Mouse (Mus musculus): ENCODE measurements around the gene Sh2d7. TPM values are rescaled to one million over a fixed set of nuclear protein-coding genes. Genes with fewer than 3 reads are reported as not detected.

Gene Sh2d7
- polyA plus RNA-seq, 1 experiment = not detected

DNA sequence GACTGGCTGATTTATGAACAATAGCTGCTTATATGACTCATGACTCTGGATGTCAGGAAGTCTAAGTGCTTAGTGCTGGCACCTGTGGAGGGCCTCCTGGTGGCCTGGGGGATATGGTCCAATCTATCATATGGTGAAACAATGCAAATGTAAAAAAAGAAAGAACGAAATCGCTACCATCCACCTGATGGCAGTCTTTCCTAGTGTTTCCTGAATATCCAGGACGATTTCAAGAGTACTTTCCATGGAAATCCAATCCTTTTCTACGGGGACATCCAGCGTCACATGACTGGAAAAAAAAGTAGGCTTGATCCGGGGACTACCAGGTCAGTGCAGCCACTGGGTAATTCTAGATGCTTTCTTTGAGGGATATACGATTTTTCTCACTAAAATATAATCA, 11.1 kb upstream of the Sh2d7 start:
- Histone ChIP-seq H3K27ac (ENCODE audit: insufficient read depth, low read length) (no peak overlapping the region), H3K36me3 (ENCODE audit: control insufficient read depth, insufficient read depth, low read length, poor library complexity, severe bottlenecking) (no peaks in the 10 kb centered on the region)
- no peak for TF ChIP-seq EP300 (IDR thresholded peaks at IDR 0.05; ENCODE audit: insufficient read depth, low read depth, low read length)
- TF ChIP-seq CTCF (IDR thresholded peaks at IDR 0.05; ENCODE audit: low read depth, low read length) = no peak
- no peak for TF ChIP-seq POLR2A (IDR thresholded peaks at IDR 0.05; ENCODE audit: insufficient read depth, low read length)

DNA sequence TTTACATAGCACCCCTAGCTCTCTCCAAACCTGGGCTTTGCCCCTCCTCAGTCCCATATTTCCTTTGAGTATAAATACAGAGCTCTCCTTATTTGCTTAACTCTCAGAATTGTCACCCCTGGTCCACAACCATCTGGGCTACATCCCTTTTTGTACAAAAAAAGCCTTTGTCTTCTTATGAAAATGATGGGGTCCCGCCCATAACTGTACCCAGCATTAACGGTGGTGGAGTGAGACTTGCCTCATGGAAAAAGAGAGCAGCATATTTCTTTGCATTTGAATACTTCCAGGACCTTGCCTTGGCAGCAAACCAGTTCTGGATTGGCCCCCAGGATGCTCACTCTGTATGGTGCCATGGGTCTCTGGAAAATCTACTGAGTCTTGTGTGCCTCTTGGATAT, 8.8 kb upstream of the Sh2d7 start:
- no peaks in the 10 kb centered on the region for H3K36me3 ChIP-seq (ENCODE audit: control insufficient read depth, insufficient read depth, low read length, poor library complexity, severe bottlenecking)
- H3K4me1 ChIP-seq (ENCODE audit: control insufficient read depth, insufficient read depth, low read length) = no peaks in the 10 kb centered on the region
- H3K9me3 ChIP-seq (replicated peaks; ENCODE audit: control insufficient read depth, insufficient read depth, low read length, poor library complexity, severe bottlenecking) = no peaks in the 10 kb centered on the region
- no peak overlapping the region for H3K4me3 ChIP-seq (ENCODE audit: low read depth, low read length)
- no peak for TF ChIP-seq POLR2A (IDR thresholded peaks at IDR 0.05; ENCODE audit: insufficient read depth, low read length)
- no peak for TF ChIP-seq CTCF (IDR thresholded peaks at IDR 0.05; ENCODE audit: low read depth, low read length)
- TF ChIP-seq EP300 (IDR thresholded peaks at IDR 0.05; ENCODE audit: insufficient read depth, low read depth, low read length) = no peak
- no peak overlapping the region for H3K27ac ChIP-seq (ENCODE audit: insufficient read depth, low read length)
- no peaks in the 10 kb centered on the region for H3K27me3 ChIP-seq (ENCODE audit: control insufficient read depth, insufficient read depth, low read length, poor library complexity, severe bottlenecking)
- H3K9ac ChIP-seq (ENCODE audit: low read depth, poor library complexity, severe bottlenecking) = no peak overlapping the region

More for the DNA sequence above, 11.1 kb upstream of the Sh2d7 start:
- Histone ChIP-seq H3K4me3 (ENCODE audit: low read depth, low read length) (no peak overlapping the region), H3K9me3 (replicated peaks; ENCODE audit: control insufficient read depth, insufficient read depth, low read length, poor library complexity, severe bottlenecking) (no peaks in the 10 kb centered on the region), H3K27me3 (ENCODE audit: control insufficient read depth, insufficient read depth, low read length, poor library complexity, severe bottlenecking) (no peaks in the 10 kb centered on the region), H3K4me1 (ENCODE audit: control insufficient read depth, insufficient read depth, low read length) (no peaks in the 10 kb centered on the region), H3K9ac (ENCODE audit: low read depth, poor library complexity, severe bottlenecking) (no peak overlapping the region)

GRCm38 (mm10) chr9:54530836-54531235, 7.9 kb upstream of the Sh2d7 start:
- Histone ChIP-seq H3K27ac (ENCODE audit: insufficient read depth, low read length) (no peak overlapping the region), H3K9me3 (replicated peaks; ENCODE audit: control insufficient read depth, insufficient read depth, low read length, poor library complexity, severe bottlenecking) (no peaks in the 10 kb centered on the region), H3K27me3 (ENCODE audit: control insufficient read depth, insufficient read depth, low read length, poor library complexity, severe bottlenecking) (no peaks in the 10 kb centered on the region), H3K36me3 (ENCODE audit: control insufficient read depth, insufficient read depth, low read length, poor library complexity, severe bottlenecking) (no peaks in the 10 kb centered on the region), H3K4me1 (ENCODE audit: control insufficient read depth, insufficient read depth, low read length) (no peaks in the 10 kb centered on the region), H3K9ac (ENCODE audit: low read depth, poor library complexity, severe bottlenecking) (no peak overlapping the region), H3K4me3 (ENCODE audit: low read depth, low read length) (no peak overlapping the region)
- TF ChIP-seq CTCF (IDR thresholded peaks at IDR 0.05; ENCODE audit: low read depth, low read length) (no peak), EP300 (IDR thresholded peaks at IDR 0.05; ENCODE audit: insufficient read depth, low read depth, low read length) (no peak), POLR2A (IDR thresholded peaks at IDR 0.05; ENCODE audit: insufficient read depth, low read length) (no peak)

- no peak for TF ChIP-seq CTCF (IDR thresholded peaks at IDR 0.05; ENCODE audit: low read depth, low read length)
- no peak for TF ChIP-seq POLR2A (IDR thresholded peaks at IDR 0.05; ENCODE audit: insufficient read depth, low read length)
- no peak for TF ChIP-seq EP300 (IDR thresholded peaks at IDR 0.05; ENCODE audit: insufficient read depth, low read depth, low read length)
- Histone ChIP-seq H3K27ac (ENCODE audit: insufficient read depth, low read length) (no peak overlapping the region), H3K9ac (ENCODE audit: low read depth, poor library complexity, severe bottlenecking) (no peak overlapping the region), H3K4me1 (ENCODE audit: control insufficient read depth, insufficient read depth, low read length) (no peaks in the 10 kb centered on the region), H3K9me3 (replicated peaks; ENCODE audit: control insufficient read depth, insufficient read depth, low read length, poor library complexity, severe bottlenecking) (no peaks in the 10 kb centered on the region), H3K4me3 (ENCODE audit: low read depth, low read length) (no peak overlapping the region), H3K27me3 (ENCODE audit: control insufficient read depth, insufficient read depth, low read length, poor library complexity, severe bottlenecking) (no peaks in the 10 kb centered on the region), H3K36me3 (ENCODE audit: control insufficient read depth, insufficient read depth, low read length, poor library complexity, severe bottlenecking) (no peaks in the 10 kb centered on the region)
Measured at GRCm38 (mm10) chr9:54531421-54531820, 7.4 kb upstream of the Sh2d7 start.

DNA sequence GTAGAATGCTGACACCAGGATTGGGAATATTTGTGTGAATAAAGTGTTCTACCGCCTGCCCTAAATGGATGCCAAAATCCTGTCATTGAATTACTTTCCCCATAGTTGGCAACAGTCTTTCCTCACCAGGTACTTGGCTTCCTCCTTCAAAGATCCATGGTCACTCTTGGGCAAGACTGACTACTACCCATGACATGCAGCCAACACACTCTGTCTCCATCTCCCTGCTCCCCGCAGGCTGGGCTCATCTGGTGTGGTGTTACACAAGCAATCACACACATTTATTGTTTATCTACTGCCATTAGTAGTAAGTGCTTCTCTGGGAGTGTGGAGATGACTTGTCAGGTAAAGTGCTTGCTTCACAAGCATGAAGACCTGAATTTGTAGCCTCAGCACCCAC, 5.9 kb upstream of the Sh2d7 start:
- no peak for TF ChIP-seq EP300 (IDR thresholded peaks at IDR 0.05; ENCODE audit: insufficient read depth, low read depth, low read length)

DNA sequence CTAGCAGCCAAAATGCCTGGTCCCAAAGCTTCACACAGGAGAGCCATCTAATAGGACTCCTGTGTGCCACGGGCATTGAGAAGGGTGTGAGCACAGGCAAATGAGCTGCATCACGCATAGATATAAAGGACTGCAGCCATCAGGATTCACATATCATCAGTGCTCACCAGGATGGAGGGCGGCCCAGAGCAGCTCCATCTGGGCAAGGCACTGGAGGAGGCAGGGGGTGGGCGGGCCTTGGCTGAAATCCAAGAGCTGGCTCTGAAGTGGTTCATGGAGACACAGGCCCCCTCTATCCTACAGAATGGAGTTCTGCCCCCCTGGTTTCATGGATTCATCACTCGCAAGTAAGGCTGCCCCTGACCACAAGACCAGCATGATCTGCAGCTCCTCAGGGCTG, 4.8 kb upstream of the Sh2d7 start:
- Histone ChIP-seq H3K9me3 (replicated peaks; ENCODE audit: control insufficient read depth, insufficient read depth, low read length, poor library complexity, severe bottlenecking) (no peaks in the 10 kb centered on the region), H3K36me3 (ENCODE audit: control insufficient read depth, insufficient read depth, low read length, poor library complexity, severe bottlenecking) (no peaks in the 10 kb centered on the region), H3K4me3 (ENCODE audit: low read depth, low read length) (no peak overlapping the region), H3K27ac (ENCODE audit: insufficient read depth, low read length) (no peak overlapping the region), H3K4me1 (ENCODE audit: control insufficient read depth, insufficient read depth, low read length) (no peaks in the 10 kb centered on the region), H3K9ac (ENCODE audit: low read depth, poor library complexity, severe bottlenecking) (no peak overlapping the region), H3K27me3 (ENCODE audit: control insufficient read depth, insufficient read depth, low read length, poor library complexity, severe bottlenecking) (no peaks in the 10 kb centered on the region)
- TF ChIP-seq EP300 (IDR thresholded peaks at IDR 0.05; ENCODE audit: insufficient read depth, low read depth, low read length) (no peak), CTCF (IDR thresholded peaks at IDR 0.05; ENCODE audit: low read depth, low read length) (no peak), POLR2A (IDR thresholded peaks at IDR 0.05; ENCODE audit: insufficient read depth, low read length) (no peak)

More for the DNA sequence above, 5.9 kb upstream of the Sh2d7 start:
- Histone ChIP-seq H3K9me3 (replicated peaks; ENCODE audit: control insufficient read depth, insufficient read depth, low read length, poor library complexity, severe bottlenecking) (no peaks in the 10 kb centered on the region), H3K36me3 (ENCODE audit: control insufficient read depth, insufficient read depth, low read length, poor library complexity, severe bottlenecking) (no peaks in the 10 kb centered on the region), H3K4me3 (ENCODE audit: low read depth, low read length) (no peak overlapping the region), H3K27me3 (ENCODE audit: control insufficient read depth, insufficient read depth, low read length, poor library complexity, severe bottlenecking) (no peaks in the 10 kb centered on the region), H3K9ac (ENCODE audit: low read depth, poor library complexity, severe bottlenecking) (no peak overlapping the region), H3K27ac (ENCODE audit: insufficient read depth, low read length) (no peak overlapping the region), H3K4me1 (ENCODE audit: control insufficient read depth, insufficient read depth, low read length) (no peaks in the 10 kb centered on the region)
